Comparison of ENCODE assay signal across 8 mouse cellular contexts in genomic region chr4:75278197-75279175, GRCm38 (mm10). TPM values are rescaled to one million over a fixed set of nuclear protein-coding genes. Genes with fewer than 3 reads are reported as not detected.
A peak's percentile ranks its signal among the peaks of the same experiment; 100 is the strongest.
DNase-seq lines count a peak whose midpoint lies in the region; ATAC-seq lines count a peak whose summit lies in the region.

Dmac1 (minus strand) TSS chr4:75278305.

- peaks cover 7% of the 10 kb centered on the region; the same call in 1 of the 2 replicates for H3K36me3 ChIP-seq in lung, embryonic 16.5 days (ENCODE audit: control insufficient read depth, insufficient read depth, low read length)

- H3K4me2 ChIP-seq in lung, embryonic 16.5 days (ENCODE audit: low read depth, low read length) = peak within 1 kb of the TSS; percentile 83

- H3K4me3 ChIP-seq in lung, embryonic 16.5 days (ENCODE audit: low read length) = peak within 1 kb of the TSS; percentile 90

- ATAC-seq in hematopoietic stem cell, adult 5-6 weeks (replicated peaks in 1 of 2; ENCODE audit: insufficient read depth in 1 of 2, low FRiP score in 2 of 2, low TSS enrichment in 1 of 2, low read depth in 1 of 2, poor library complexity in 2 of 2, severe bottlenecking in 2 of 2) = peak; percentile 97 to 98
- ATAC-seq in lung, embryonic 16.5 days (ENCODE audit: low read depth) = peak; percentile 98

- DNase-seq in MEL-GATA-1-ER (ENCODE audit: extremely low read depth, low read depth) = peak; percentile 89
- DNase-seq in cerebellum, adult 8-10 months = peak; percentile 94
- DNase-seq in forelimb bud, embryonic 11.5 days (ENCODE audit: low read depth, low spot score) = peak; percentile 92
- DNase-seq in layer of hippocampus, adult 9-10 months (ENCODE audit: low spot score) = peak; percentile 93
- DNase-seq in ovary, postnatal 10 days (ENCODE audit: low spot score) = peak; percentile 82
- DNase-seq in thymus, postnatal 10 days (ENCODE audit: low spot score in 2 of 2) = peak; percentile 92 to 93

- 15% methylated on average over 23 of the region's 23 CpGs for whole genome bisulfite sequencing in lung, embryonic 16.5 days

- H3K9me3 ChIP-seq in lung, embryonic 16.5 days (ENCODE audit: control insufficient read depth, low read length) = peaks cover 3% of the 10 kb centered on the region; the same call in 1 of the 2 replicates

- H3K9ac ChIP-seq in lung, embryonic 16.5 days (ENCODE audit: low read length) = peak within 1 kb of the TSS; percentile 96

- peaks cover 3% of the 10 kb centered on the region; the same call in 1 of the 2 replicates for H3K4me1 ChIP-seq in lung, embryonic 16.5 days (replicated peaks; ENCODE audit: control insufficient read depth, insufficient read depth, low read length)

- H3K27me3 ChIP-seq in lung, embryonic 16.5 days (ENCODE audit: control insufficient read depth, insufficient read depth, low read depth, low read length) = no peaks in the 10 kb centered on the region

- no peak within 1 kb of the TSS for H3K27ac ChIP-seq in lung, embryonic 16.5 days (ENCODE audit: low read length)

RNA-seq across cellular contexts. Expression of gene Dmac1, which starts in this region (rescaled TPM):
- total RNA-seq in hematopoietic stem cell, adult 5-6 weeks (2017) = 42.5 and 75.1 TPM in 2 replicates
- polyA plus RNA-seq in lung, embryonic 16.5 days (2015; fragmentation: Nextera tagmentation; extraction: Ambion mirVana) = 129 and 138 TPM in 2 replicates
